Mouse (Mus musculus): ENCODE data around the gene Adam33. TPM values are rescaled to one million over a fixed set of nuclear protein-coding genes. Genes with fewer than 3 reads are reported as not detected.

The Adam33 gene
- polyA plus RNA-seq, 3 experiments from 2014 or later, result 0.15 to 0.42 TPM; not detected in 1

DNA sequence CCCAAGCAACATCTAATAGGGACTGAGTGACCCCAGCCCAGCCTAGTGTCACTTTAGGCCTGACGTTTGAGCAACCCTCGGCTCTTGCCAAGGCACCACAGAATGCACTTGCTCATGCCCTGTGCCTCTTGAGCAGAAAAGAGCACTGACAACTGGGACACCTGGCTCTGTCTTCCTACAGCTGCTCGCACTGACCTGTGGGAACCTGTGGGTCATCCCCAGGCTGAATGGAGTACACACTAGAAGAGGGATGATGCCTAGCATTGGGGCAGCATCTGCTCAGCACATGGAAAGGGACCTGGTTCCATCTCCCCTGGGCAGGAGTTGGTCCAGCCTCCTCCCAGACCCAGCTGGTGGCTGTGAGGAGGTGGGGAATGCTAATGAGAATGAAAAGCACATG, 36.7 kb downstream of the Adam33 start:
- ATAC-seq, result no peak

DNA sequence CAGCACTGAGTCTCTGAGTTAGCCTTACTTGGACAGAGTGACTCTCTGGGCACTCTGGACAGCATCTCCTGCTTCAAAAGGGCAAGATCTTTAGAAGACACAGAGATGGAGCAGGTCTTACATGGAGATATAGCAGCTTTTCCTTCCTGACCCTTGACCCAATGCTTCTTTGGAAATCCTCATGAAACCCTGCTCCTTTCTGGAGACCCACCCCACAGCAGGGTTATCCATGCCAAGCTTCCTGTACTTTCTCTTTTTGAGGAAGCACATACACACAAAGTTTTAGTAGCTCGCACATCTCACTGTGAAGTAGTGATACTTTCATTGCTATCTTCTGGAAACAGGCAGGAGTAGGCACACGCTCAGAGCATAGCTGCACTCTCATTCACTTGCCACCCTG, 38.4 kb downstream of the Adam33 start:
- ATAC-seq, result no peak

DNA sequence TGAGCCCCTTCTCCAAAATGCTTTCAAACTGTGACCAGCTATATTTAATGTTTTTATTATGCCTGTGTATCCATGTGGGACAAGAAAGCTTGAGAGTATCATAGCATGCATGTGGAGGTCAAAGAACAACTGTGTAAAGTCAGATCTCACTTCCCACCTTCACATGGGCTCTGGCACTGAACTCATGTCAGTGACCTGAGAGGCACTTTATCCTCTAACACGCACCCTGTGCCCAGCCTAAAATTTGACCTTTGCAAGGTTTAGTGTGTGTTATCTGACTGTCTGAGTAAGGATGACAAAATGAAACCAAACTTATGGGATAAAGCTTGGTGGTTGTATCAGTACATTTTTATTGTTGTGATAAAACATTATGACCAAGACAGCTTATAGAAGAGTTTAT, 53.0 kb downstream of the Adam33 start:
- ATAC-seq, result no peak

DNA sequence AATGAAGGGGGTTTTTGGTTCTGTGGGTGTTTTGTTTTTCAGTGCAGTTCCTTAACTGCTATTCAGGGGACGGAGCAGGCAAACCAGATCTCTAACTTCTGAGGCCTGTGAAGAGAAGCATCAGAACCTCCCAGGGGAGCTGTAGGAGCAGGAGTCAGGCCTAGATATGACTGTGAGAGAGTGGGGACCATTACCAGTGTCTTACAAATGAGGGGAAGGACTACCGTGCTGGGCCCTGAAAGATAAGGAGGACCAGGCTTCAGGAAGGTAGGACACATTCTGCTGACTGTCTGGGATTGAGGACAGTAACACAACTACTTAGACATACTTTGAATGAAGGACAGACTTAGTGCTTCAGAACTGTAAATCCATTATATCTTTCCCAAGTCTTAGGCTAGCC, 54.5 kb downstream of the Adam33 start:
- ATAC-seq, result no peak

Other genes starting within 250 kb of the Adam33 start
- gene 4930402H24Rik, start 157.4 kb downstream of the Adam33 start, polyA plus RNA-seq (2017; shearing (Covaris generic)), result 10 to 100 TPM; 10.6 to 21.0 (median 15.2) TPM
- 1 to 10 TPM; 5.1 to 7.9 (median 7.2) TPM for gene Atrn, start 157.3 kb downstream of the Adam33 start, polyA plus RNA-seq (2017; shearing (Covaris generic))
- gene Gfra4, start 20.7 kb downstream of the Adam33 start, polyA plus RNA-seq (2017; shearing (Covaris generic)), result under 1 TPM in 1 of 3 experiments, not detected in 2; 0.38 TPM
- not detected for gene Siglec1, start 23.0 kb upstream of the Adam33 start, polyA plus RNA-seq (2017; shearing (Covaris generic))
- under 1 TPM in 2 of 3 experiments, not detected in 1; 0.10 to 0.40 TPM for gene Hspa12b, start 63.5 kb upstream of the Adam33 start, polyA plus RNA-seq (2017; shearing (Covaris generic))
- not detected for gene Gm11037, start 69.7 kb upstream of the Adam33 start, polyA plus RNA-seq (2017; shearing (Covaris generic))
- gene 1700037H04Rik, start 96.3 kb upstream of the Adam33 start, polyA plus RNA-seq (2017; shearing (Covaris generic)), result 10 to 100 TPM; 36.5 to 54.8 (median 46.3) TPM
- gene Cenpb, start 116.3 kb upstream of the Adam33 start, polyA plus RNA-seq (2017; shearing (Covaris generic)), result 1 to 10 TPM; 2.4 to 3.1 (median 2.7) TPM
- gene Cdc25b, start 123.1 kb upstream of the Adam33 start, polyA plus RNA-seq (2017; shearing (Covaris generic)), result 100 to 1,000 TPM in 1 of 3 experiments, 10 to 100 TPM in 2; 55.5 to 163 (median 71.5) TPM
- gene Spef1, start 123.5 kb upstream of the Adam33 start, polyA plus RNA-seq (2017; shearing (Covaris generic)), result under 1 TPM in 2 of 3 experiments, not detected in 1; 0.47 to 0.54 TPM
- gene Ap5s1, start 143.3 kb upstream of the Adam33 start, polyA plus RNA-seq (2017; shearing (Covaris generic)), result 10 to 100 TPM; 13.4 to 25.1 (median 20.9) TPM
- 10 to 100 TPM; 18.2 to 20.5 (median 18.8) TPM for gene Mavs, start 170.2 kb upstream of the Adam33 start, polyA plus RNA-seq (2017; shearing (Covaris generic))
- gene Pank2, start 198.7 kb upstream of the Adam33 start, polyA plus RNA-seq (2017; shearing (Covaris generic)), result 10 to 100 TPM in 2 of 3 experiments, 1 to 10 TPM in 1; 9.9 to 12.1 (median 11.9) TPM

All from inflammation-experienced regulatory T-cells, adult 6 months (primary cell).